Comparison of ENCODE assay signal across 9 mouse cellular contexts in genomic region chrX:16894377-16895175, GRCm38 (mm10). TPM values are rescaled to one million over a fixed set of nuclear protein-coding genes. Genes with fewer than 3 reads are reported as not detected.
DNase-seq lines count a peak whose midpoint lies in the region; ATAC-seq and TF ChIP-seq lines count a peak whose summit lies in the region.
"Had no signal": no experiment of that assay in that cellular context is flagged by ENCODE, and none has a peak within 500 bp of the region (broad histone marks: within the 10 kb centered on the region; RNA-seq: fewer than 3 reads in every experiment).

No protein-coding gene starts in this region.

- no peak overlapping the region for H3K9ac ChIP-seq in MEL (ENCODE audit: control insufficient read depth, low read depth, low read length, poor library complexity, severe bottlenecking)
- H3K9ac ChIP-seq in limb, embryonic 13.5 days: no peak overlapping the region
- H3K9ac ChIP-seq: liver, embryonic 15.5 days had no signal

- no peaks in the 10 kb centered on the region for H3K4me1 ChIP-seq in MEL (ENCODE audit: control insufficient read depth in 1 of 2, insufficient read depth in 2 of 2, low read length in 2 of 2)
- no peaks in the 10 kb centered on the region; the same call in 1 of the 2 replicates for H3K4me1 ChIP-seq in cortical plate, adult 2 months (ENCODE audit: control insufficient read depth, insufficient read depth, low read length)
- no peaks in the 10 kb centered on the region for H3K4me1 ChIP-seq in hindbrain, embryonic 10.5 days (replicated peaks)
- no peaks in the 10 kb centered on the region for H3K4me1 ChIP-seq in limb, embryonic 13.5 days
- H3K4me1 ChIP-seq: liver, embryonic 15.5 days had no signal

- H3K4me3 ChIP-seq in MEL (ENCODE audit: control insufficient read depth in 1 of 2, insufficient read depth in 1 of 2, low read depth in 2 of 2, low read length in 2 of 2): no peak overlapping the region
- no peak overlapping the region for H3K4me3 ChIP-seq in cortical plate, adult 2 months (ENCODE audit: insufficient read depth, low read length)
- no peak overlapping the region for H3K4me3 ChIP-seq in hindbrain, embryonic 10.5 days
- H3K4me3 ChIP-seq in limb, embryonic 13.5 days: no peak overlapping the region
- H3K4me3 ChIP-seq: liver, embryonic 15.5 days had no signal

- 43% methylated on average over 5 of the region's 5 CpGs for WGBS in hindbrain, embryonic 10.5 days
- WGBS in limb, embryonic 13.5 days: 32% methylated on average over 5 of the region's 5 CpGs

- DNase-seq in gastrocnemius, postnatal 10 days: peak; percentile 3
- DNase-seq in gastrocnemius, adult 8-10 months (ENCODE audit: low spot score in 2 of 2): no peak
- DNase-seq in MEL (ENCODE audit: low read depth, low spot score): peak; percentile 1
- peak; percentile 20 for DNase-seq in hindbrain, embryonic 10.5 days (ENCODE audit: low spot score)
- peak; percentile 40 for DNase-seq in retina, postnatal 7 days (ENCODE audit: low read depth, low spot score)
- no peak for DNase-seq in urinary bladder, adult 18-20 months (ENCODE audit: low spot score in 2 of 2)

- no peaks in the 10 kb centered on the region for H3K36me3 ChIP-seq in MEL (ENCODE audit: control insufficient read depth in 1 of 2, insufficient read depth in 2 of 2, low read length in 2 of 2)
- no peaks in the 10 kb centered on the region for H3K36me3 ChIP-seq in hindbrain, embryonic 10.5 days
- no peaks in the 10 kb centered on the region for H3K36me3 ChIP-seq in limb, embryonic 13.5 days
- H3K36me3 ChIP-seq: liver, embryonic 15.5 days had no signal

- TF ChIP-seq EP300 in MEL (IDR thresholded peaks at IDR 0.05; ENCODE audit: low read depth in 1 of 2, low read length in 2 of 2): no peak

- TF ChIP-seq CTCF in MEL (IDR thresholded peaks at IDR 0.05 in 2 of 3, conservative IDR thresholded peaks at IDR 0.05 in 1 of 3; ENCODE audit: control insufficient read depth in 1 of 3, insufficient read depth in 1 of 3, low read depth in 2 of 3, low read length in 3 of 3, poor library complexity in 1 of 3, severe bottlenecking in 1 of 3): peak in 1 of 3 experiments; percentile 8; a peak in 1 of 6 replicates
- TF ChIP-seq CTCF in cortical plate, adult 2 months (IDR thresholded peaks at IDR 0.05; ENCODE audit: extremely low read depth, insufficient read depth, low read length): peak; percentile 62

- H3K4me2 ChIP-seq in limb, embryonic 13.5 days (replicated peaks): no peak overlapping the region
- H3K4me2 ChIP-seq: liver, embryonic 15.5 days had no signal

- H3K27ac ChIP-seq in MEL (ENCODE audit: control insufficient read depth, low read depth, low read length): no peak overlapping the region
- H3K27ac ChIP-seq in cortical plate, adult 2 months (ENCODE audit: insufficient read depth, low read length): no peak overlapping the region
- no peak overlapping the region for H3K27ac ChIP-seq in hindbrain, embryonic 10.5 days
- H3K27ac ChIP-seq in limb, embryonic 13.5 days: no peak overlapping the region
- H3K27ac ChIP-seq: liver, embryonic 15.5 days had no signal

- ATAC-seq in limb, embryonic 13.5 days (ENCODE audit: low FRiP score, low read depth): peak; percentile 87; the same call in 1 of the 2 replicates

- TF ChIP-seq RAD21 in MEL (IDR thresholded peaks at IDR 0.05; ENCODE audit: low read depth, low read length): peak; percentile 19

- no peaks in the 10 kb centered on the region for H3K27me3 ChIP-seq in MEL (ENCODE audit: control insufficient read depth in 1 of 2, insufficient read depth in 2 of 2, low read length in 2 of 2)
- H3K27me3 ChIP-seq in hindbrain, embryonic 10.5 days (ENCODE audit: insufficient read depth, poor library complexity, severe bottlenecking): no peaks in the 10 kb centered on the region
- H3K27me3 ChIP-seq in limb, embryonic 13.5 days: no peaks in the 10 kb centered on the region
- H3K27me3 ChIP-seq: liver, embryonic 15.5 days had no signal

- no peaks in the 10 kb centered on the region for H3K9me3 ChIP-seq in MEL (replicated peaks; ENCODE audit: insufficient read depth, low read length)
- H3K9me3 ChIP-seq in hindbrain, embryonic 10.5 days: no peaks in the 10 kb centered on the region
- no peaks in the 10 kb centered on the region for H3K9me3 ChIP-seq in limb, embryonic 13.5 days
- H3K9me3 ChIP-seq: liver, embryonic 15.5 days had no signal

- TF ChIP-seq POLR2A in MEL (IDR thresholded peaks at IDR 0.05; ENCODE audit: control insufficient read depth in 1 of 2, insufficient read depth in 1 of 2, low read depth in 1 of 2, low read length in 2 of 2, poor library complexity in 1 of 2): no peak
- no peak for TF ChIP-seq POLR2A in cortical plate, adult 2 months (IDR thresholded peaks at IDR 0.05; ENCODE audit: extremely low read depth, insufficient read depth, low read length)

- H3K79me2 ChIP-seq in MEL (ENCODE audit: control insufficient read depth, insufficient read depth, low read length, poor library complexity): no peaks in the 10 kb centered on the region

TF ChIP-seq in MEL, 35 proteins besides CTCF, POLR2A, EP300 and RAD21:
- TF ChIP-seq POLR2AphosphoS2 (IDR thresholded peaks at IDR 0.05; ENCODE audit: low read length): no peak
- TF ChIP-seq TAL1 (IDR thresholded peaks at IDR 0.05; ENCODE audit: low read length): no peak
- no peak for TF ChIP-seq TBP (IDR thresholded peaks at IDR 0.05; ENCODE audit: low read depth, low read length)
- no peak for TF ChIP-seq GATA1 (IDR thresholded peaks at IDR 0.05; ENCODE audit: low read depth, low read length)
- TF ChIP-seq MYB (IDR thresholded peaks at IDR 0.05; ENCODE audit: low read depth, low read length): no peak
- TF ChIP-seq NELFE (IDR thresholded peaks at IDR 0.05; ENCODE audit: low read depth, low read length): no peak
- no peak for TF ChIP-seq ZC3H11A (IDR thresholded peaks at IDR 0.05; ENCODE audit: low read depth, low read length)
- no peak for TF ChIP-seq MAX (IDR thresholded peaks at IDR 0.05; ENCODE audit: low read length)
- TF ChIP-seq ZMIZ1 (IDR thresholded peaks at IDR 0.05; ENCODE audit: low read depth, low read length): no peak
- no peak for TF ChIP-seq SMC3 (IDR thresholded peaks at IDR 0.05; ENCODE audit: low read depth, low read length)
- TF ChIP-seq SIN3A (IDR thresholded peaks at IDR 0.05; ENCODE audit: low read length): no peak
- TF ChIP-seq GABPA (IDR thresholded peaks at IDR 0.05; ENCODE audit: low read depth, low read length): no peak
- no peak for TF ChIP-seq MXI1 (IDR thresholded peaks at IDR 0.05; ENCODE audit: low read depth, low read length)
- no peak for TF ChIP-seq JUND (IDR thresholded peaks at IDR 0.05; ENCODE audit: low read depth, low read length)
- no peak for TF ChIP-seq USF1 (IDR thresholded peaks at IDR 0.05; ENCODE audit: low read depth, low read length)
- TF ChIP-seq RCOR1 (IDR thresholded peaks at IDR 0.05; ENCODE audit: low read depth, low read length): no peak
- no peak for TF ChIP-seq BHLHE40 (IDR thresholded peaks at IDR 0.05; ENCODE audit: borderline replicate concordance, low read depth, low read length)

RNA-seq across cellular contexts. Expression of gene Ndp, which starts 17.0 kb away (rescaled TPM):
- total RNA-seq in gastrocnemius, postnatal 10 days (2021): under 1 TPM; 0.28 to 0.43 TPM
- total RNA-seq in gastrocnemius, adult 8-10 months (2022): not detected
- total RNA-seq in MEL (2012; rRNA removed): not detected in 2 replicates
- not detected for polyA plus RNA-seq in MEL (2012; ENCODE audit: insufficient read depth in 1 of 2, insufficient read length in 2 of 2, low read depth in 1 of 2, low replicate concordance in 2 of 2, missing spikeins in 1 of 2)
- polyA plus RNA-seq in cortical plate, adult 2 months (2012; rRNA removed): 13.0 and 13.4 TPM in 2 replicates
- 3.3 and 7.8 TPM in 2 replicates for polyA plus RNA-seq in hindbrain, embryonic 10.5 days (2016; fragmentation: Nextera tagmentation; extraction: Ambion mirVana)
- 2.8 and 4.9 TPM in 2 replicates for polyA plus RNA-seq in limb, embryonic 13.5 days (2015; fragmentation: Nextera tagmentation; extraction: Ambion mirVana)
- polyA plus RNA-seq: liver, embryonic 15.5 days had no signal

Comparison
In these comparisons a context has a peak if more than half of its experiments do, and no peak if none do; other contexts are left out.
1. DNase-seq: peak in gastrocnemius, postnatal 10 days (single experiment), MEL (single experiment), hindbrain, embryonic 10.5 days (single experiment) and retina, postnatal 7 days (single experiment); none in gastrocnemius, adult 8-10 months (0 of 2) and urinary bladder, adult 18-20 months (0 of 2).